Mouse (Mus musculus): ENCODE measurements at regions not wholly inside any gene's neighbourhood (a gene's known extent, or its start where the extent isn't known, plus 50 kb on each side); places are given as distances from the start of the nearest gene placed in this dataset.

DNA sequence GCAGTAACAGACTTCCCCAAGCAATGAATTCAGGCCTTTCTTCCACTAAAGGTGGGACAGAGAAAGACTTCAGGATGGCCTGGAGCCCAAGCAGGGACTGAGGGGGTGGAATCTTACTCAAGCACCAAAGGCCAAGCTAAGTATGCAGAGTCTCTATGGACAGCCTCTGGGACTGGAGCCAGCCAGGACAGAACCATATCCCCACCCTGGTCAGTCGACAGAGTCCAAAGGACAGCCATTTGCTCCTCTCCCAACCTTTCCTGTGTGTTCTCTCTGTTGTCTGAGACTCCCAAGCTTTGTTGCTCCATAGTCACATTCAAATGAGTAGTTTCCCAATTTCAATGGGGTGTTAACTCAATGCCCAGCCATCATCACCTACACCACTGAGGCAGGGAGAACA, 372.3 kb downstream of the Gm49356 start:
- TF ChIP-seq POLR2A (IDR thresholded peaks at IDR 0.05; ENCODE audit: borderline replicate concordance, extremely low read depth, insufficient read depth, insufficient read length, poor library complexity, severe bottlenecking): no peak
- TF ChIP-seq CTCF (IDR thresholded peaks at IDR 0.05; ENCODE audit: borderline replicate concordance, extremely low read depth, insufficient read depth, insufficient read length): no peak
- DNase-seq (ENCODE audit: low read depth): no peak

DNA sequence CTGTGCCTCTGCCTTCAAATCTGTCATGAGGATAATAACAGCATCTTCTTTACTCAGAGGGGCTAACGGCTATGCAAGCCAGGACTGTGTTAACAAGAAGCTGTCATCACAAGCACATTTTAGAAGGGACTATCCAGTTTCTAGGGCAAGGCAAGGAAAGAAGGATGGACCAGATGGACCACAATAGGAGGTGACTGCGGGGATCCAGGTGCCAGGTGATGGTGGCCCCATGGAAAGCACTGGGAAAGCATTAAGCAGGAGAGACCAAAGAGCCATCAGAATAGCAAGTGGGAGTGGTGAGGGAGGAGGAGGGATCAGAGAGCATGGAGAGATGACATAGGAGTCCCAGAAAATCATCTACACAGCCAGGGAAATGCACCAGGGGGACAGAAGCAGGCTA, 373.3 kb downstream of the Gm49356 start:
- TF ChIP-seq POLR2A (IDR thresholded peaks at IDR 0.05; ENCODE audit: borderline replicate concordance, extremely low read depth, insufficient read depth, insufficient read length, poor library complexity, severe bottlenecking): no peak
- no peak for TF ChIP-seq CTCF (IDR thresholded peaks at IDR 0.05; ENCODE audit: borderline replicate concordance, extremely low read depth, insufficient read depth, insufficient read length)
- DNase-seq (ENCODE audit: low read depth): no peak

DNA sequence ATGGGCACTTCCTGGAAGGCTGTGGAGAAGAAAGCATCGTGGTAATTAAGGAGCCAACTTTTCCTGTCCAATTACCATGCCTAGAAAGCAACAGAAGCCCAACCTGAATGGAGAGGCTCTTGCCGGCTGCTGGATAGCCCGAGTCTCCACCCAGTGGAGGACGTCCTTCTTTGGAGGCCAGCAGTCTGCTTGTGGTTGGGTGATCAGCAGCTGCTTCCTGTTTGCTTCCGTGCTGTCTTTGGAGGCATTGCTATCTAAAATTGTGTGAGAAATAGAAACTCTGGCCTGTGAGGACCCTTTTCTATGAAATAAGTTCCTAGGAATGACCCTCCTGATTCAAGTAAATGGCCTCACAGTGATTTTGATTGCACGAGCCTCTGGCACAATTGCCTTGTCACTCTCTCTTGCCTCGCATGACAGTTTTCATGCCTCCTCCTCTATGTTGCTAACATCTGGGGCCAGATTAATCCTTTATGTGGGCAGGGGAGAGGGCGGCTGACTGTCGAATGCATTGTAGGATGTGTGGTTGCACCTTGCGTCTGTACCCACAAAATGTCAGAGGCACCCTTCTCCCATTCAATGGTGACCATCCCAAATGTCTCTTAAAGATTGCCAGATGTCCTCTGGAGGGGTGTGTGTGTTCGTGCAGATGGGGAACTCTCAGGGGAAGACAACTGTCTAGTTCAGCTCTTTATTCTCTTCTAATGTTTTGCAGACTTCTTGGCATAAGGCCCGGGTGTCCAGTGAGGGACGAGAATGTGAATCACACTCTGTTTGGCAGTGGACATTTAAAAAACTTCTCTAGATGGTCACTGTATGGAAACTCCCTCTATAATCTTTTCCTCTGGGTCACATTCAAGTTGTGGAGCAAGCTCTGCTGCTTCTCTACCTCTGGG, 374.6 kb downstream of the Gm49356 start:
- no peak for DNase-seq (ENCODE audit: low read depth)
- TF ChIP-seq CTCF (IDR thresholded peaks at IDR 0.05; ENCODE audit: borderline replicate concordance, extremely low read depth, insufficient read depth, insufficient read length) (no peak), POLR2A (IDR thresholded peaks at IDR 0.05; ENCODE audit: borderline replicate concordance, extremely low read depth, insufficient read depth, insufficient read length, poor library complexity, severe bottlenecking) (no peak)

All from brain, embryonic 14.5 days (tissue).